Mouse (Mus musculus) CD8-positive naive resting alpha-beta T cell, adult 2 months (primary cell): ENCODE measurements around the gene Rnf186.

ENCODE experiments used
- DNase-seq, 2 experiments: peaks; one replicate each; pipeline ENCODE4 v3.0.0; 2022; ENCODE audit warnings: low read depth in 2 of 2, low spot score in 2 of 2

Rnf186 gene

GRCm38 (mm10) chr4:138966866-138967265 lies at the start of gene Rnf186:
Rnf186 (plus strand) TSS chr4:138967112.
- no peak for DNase-seq

DNA sequence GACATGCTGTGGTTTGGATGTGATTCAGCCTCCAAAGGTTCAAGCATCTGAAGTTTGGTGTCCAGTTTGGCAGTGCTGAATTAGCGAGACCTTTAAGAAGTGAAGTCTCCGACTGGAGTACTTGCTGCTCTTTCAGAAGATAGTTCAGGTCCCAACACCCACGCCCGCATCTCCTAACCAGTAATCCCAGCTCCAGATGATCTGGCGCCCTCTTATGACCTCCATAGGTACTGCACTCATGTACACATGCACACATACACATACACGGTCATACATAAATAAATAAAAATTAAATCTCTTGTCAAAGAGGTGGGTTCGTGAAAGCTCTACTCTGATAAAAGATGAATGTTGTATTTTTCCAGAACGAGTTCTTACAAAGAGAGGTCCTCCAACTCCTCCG lies 49.6 kb upstream of the Rnf186 start:
- no peak for DNase-seq

GRCm38 (mm10) chr4:138921254-138922130 lies 45.4 kb upstream of the Rnf186 start:
- DNase-seq, result no peak

- peak; percentile 94 to 97 for DNase-seq
Observed at GRCm38 (mm10) chr4:138922131-138922459, 44.8 kb upstream of the Rnf186 start.

GRCm38 (mm10) chr4:138925561-138925960 lies 41.4 kb upstream of the Rnf186 start:
- DNase-seq, result no peak

- DNase-seq, result no peak
Observed at GRCm38 (mm10) chr4:138933862-138934261, 33.0 kb upstream of the Rnf186 start.

- no peak for DNase-seq
Observed at GRCm38 (mm10) chr4:138934456-138935145, 32.3 kb upstream of the Rnf186 start.

DNA sequence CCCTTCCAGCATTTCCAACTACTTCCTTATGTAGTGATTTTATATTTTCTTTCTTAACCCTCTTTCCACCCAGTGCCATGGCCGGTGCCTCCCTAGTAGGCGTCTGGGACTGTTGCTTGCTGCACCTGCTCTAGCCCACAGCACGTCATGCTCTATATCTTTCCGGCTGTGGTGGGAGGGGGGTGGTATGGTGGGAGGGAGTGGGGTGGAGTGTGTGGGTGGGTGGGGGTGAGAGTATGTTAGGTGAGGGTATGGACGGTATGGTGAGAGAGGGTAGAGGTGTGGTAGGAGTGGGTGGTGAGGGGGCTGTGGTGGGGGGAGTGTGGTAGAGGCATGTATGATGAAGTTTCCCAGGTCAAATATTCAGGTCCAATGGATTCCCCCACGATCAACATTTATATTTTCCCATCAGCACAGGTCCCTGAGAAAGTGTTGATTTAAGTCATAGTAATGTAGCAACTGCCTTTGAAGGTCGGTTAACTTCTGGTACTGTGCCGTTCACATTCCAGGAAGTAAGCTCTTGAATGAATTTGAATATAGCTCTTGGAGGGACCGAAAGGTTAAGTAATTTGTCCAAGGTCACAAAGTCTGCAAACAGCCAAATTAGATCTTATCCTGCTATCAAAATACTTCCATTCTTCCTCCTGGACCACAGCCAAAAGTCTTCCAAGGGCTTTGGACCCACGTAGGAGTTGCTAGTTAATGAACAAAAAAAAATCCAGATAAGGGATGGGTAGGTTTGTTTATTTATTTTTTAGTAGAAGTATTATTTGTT lies 28.2 kb upstream of the Rnf186 start:
- DNase-seq, result no peak

DNA sequence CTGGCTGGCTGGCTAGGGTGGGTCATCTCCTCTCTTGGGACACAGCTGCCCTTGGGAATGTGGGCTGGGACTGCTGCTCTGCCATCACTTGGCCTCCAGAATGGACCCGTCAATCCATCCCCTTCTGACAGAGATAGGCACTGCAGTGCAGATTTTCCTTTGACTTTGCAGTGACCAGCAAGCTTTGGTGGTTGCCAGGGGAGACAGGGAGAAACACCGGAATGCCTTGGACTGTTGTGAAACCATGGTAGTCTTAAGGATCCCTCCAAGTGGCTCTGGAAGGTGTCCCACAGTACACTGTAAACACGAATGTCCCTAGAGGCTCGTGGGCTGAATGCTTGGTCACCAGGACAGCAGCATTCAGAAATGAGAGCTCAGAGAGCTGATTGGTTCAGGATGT lies 27.4 kb upstream of the Rnf186 start:
- no peak for DNase-seq

- DNase-seq, result no peak
Observed at GRCm38 (mm10) chr4:138941401-138941800, 25.5 kb upstream of the Rnf186 start.

DNA sequence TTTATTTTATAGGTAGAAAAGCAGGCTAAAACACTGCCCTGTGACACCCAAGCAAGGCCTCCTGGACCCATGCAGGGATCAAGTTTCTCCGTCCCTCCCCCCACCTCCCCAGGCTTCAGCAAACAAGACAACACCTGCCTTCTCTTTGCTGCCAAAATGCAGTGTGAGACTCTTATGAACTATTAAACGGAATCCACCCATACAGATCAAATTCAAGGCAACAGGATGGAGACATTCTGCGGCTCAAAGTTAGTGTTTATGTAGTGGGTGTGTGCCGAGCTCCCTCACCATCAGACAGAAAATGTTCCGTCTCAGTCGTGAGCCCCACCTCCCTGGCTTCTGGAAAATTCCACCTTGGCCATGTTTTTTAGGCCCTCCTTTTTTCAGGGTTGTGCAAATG lies 24.9 kb upstream of the Rnf186 start:
- DNase-seq, result no peak

DNA sequence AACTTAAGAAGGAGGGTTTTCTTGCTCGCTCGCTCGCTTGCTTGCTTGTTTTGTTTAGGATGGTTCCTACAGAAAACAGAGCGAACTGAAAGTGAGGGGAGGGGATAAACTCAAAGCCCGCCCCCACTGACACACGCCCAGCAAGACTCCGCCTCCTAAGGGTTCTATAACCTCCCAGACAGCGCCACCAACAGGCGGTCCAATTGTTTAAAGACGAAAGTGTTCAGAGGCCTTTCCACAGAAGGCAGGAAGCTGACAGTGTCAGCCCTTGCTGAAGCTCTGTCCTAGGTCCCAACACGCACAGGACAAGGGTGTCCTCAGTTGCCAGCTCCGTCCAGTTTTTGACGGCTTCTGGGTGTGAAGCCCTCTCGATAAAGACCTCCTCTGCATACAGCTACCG lies 23.2 kb upstream of the Rnf186 start:
- DNase-seq, result peak; percentile 79 to 92

GRCm38 (mm10) chr4:138948257-138948656 lies 18.7 kb upstream of the Rnf186 start:
- no peak for DNase-seq

DNA sequence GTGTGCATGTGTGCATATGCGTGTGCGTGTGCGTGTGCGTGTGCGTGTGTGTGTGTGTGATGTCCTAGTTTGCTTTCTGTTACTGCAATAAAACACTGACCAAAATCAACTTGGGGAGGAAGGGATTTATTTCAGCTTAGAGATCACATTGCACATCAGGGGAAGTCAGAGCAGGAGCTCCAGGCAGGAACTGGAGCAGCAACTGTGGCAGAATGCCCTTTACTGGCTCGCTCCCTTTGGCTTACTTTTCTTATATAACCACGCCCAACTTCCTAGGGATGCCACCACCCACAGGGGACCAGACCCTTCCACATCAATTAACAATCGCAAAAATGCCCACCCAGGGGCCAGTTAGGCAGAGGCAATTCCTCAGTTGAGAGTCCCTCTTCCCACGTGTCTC lies 8.3 kb upstream of the Rnf186 start:
- DNase-seq, result no peak

GRCm38 (mm10) chr4:138959120-138959519 lies 7.8 kb upstream of the Rnf186 start:
- no peak for DNase-seq

DNA sequence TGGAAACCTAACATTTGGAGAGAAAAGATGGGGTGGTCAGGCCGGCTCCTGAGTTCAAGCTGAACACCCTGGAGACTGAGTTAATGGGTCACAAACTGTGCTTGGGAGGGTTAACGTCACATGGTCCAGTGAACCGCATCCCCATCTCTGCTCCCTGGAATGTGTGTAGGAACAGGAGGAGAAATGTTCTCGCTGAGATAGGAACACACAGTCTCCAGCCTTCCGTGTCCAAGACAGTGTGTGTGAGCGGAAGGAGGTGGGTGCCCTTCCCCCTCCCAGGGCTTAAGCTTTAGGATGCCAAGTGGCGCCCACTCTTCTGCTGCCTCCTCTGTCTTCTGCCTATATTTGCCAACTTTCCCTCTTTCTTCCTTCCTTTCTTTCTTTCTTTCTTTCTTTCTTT lies 7.0 kb upstream of the Rnf186 start:
- no peak for DNase-seq

DNA sequence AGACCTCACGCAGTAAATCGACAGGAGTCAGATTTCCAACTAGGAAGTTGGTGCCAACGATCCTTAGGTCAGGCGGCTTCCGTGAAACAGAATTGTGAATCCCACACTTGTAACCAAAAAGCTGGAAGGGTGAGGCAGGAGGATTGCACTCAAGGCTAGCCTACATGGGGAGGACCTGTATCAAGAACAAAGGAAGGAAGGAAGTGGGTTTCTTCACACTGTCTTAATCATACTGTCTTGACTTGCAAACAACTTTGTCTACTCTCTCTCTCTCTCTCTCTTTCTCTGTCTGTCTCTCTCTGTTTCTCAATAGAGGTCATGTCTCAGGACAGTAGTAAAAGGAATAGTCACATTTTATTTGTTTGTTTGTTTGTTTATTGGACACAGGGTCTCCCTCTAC lies 4.2 kb upstream of the Rnf186 start:
- no peak for DNase-seq

DNA sequence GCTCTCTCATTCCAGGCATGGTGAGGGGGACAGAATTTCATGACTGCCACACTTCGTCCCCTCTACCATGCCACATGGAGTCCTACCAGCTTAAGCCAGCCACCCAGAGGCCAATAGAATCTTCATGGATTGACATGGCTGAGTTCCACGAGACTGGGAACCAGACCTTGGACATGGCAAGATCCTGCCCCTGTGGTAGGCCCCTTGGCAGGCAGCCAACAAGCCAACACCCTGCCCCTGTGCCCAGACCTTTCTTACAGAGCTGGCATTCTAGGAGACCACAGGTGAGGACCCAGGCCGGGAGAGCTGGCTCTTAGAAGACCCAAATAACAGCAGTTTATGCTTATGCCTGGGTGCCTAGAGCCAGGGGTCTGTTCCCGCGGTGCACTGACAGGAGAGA lies 1.0 kb upstream of the Rnf186 start:
- DNase-seq, result no peak

DNA sequence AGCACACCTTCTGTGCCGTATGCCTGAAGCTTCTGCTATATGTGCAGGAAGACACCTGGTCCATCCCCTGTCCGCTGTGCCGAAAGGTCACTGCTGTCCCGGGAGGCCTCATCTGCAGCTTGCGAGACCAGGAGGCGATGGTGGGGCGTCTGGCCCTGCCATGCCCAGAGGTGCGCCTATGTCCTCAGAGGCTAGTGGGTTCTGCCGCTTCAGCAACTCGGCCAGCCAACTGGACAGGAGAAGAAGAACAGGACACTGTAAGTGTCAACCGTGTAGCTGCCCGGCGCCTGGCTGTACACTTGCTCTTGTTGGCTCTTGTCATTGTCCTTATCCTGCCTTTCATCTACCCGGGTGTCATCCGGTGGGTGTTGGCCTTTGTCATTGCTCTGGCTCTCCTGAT lies 573 bp downstream of the Rnf186 start:
- no peak for DNase-seq

DNA sequence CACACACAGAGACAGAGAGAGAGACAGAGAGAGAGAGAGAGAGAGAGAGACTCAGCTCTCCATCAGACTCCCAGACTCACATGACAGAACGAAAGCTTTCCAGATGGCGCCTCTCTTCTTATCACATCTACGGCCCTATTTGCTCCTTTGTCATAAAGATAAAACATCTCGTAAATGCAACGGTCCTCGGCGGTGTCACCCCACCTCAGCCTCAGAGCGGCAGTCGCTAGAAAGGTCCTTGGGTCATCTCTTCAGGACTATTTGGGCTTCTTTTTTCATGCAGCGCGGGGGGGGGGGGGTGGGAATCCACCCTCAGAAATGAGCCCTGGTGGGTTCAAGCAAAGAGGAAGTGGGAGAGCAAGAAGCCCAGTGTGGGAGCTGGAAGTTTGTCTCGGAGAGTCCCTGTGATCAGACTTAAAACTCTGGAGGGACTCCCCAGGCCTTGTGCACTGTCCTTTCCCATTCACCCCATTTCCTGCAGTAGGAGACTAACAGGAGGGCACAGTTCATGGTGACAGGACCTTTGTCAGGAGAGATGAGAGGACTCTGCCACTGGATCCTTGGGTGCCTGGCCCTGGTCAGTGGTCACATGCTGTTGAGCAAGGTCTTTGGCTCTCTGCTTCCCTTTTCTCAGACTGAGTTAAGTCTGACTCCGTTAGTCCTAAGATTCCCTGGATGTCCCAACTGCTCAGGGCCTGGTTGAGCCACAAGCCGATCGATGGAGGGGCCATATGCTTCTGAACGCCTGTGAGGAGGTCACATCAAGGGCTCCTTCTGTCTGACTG lies 2.1 kb downstream of the Rnf186 start:
- no peak for DNase-seq

- no peak for DNase-seq
Observed at GRCm38 (mm10) chr4:138969736-138970135, 2.8 kb downstream of the Rnf186 start.
